Mouse (Mus musculus): Measurements from ENCODE around the gene Tomm20. TPM values are rescaled to one million over a fixed set of nuclear protein-coding genes. Genes with fewer than 3 reads are reported as not detected.
"Not testable (repeated sequence)": the region's sequence is repeated elsewhere in the genome, so short reads cannot be mapped to it uniquely, and the experiment has no call there.

Gene Tomm20
- total RNA-seq (2021) = 100 to 1,000 TPM; 188 to 205 TPM
- long read RNA-seq, experiment 1, full-length matches to known transcripts = 450 of 461 reads
- long read RNA-seq, experiment 1, partial matches to known transcripts = 1 of 461 reads
- long read RNA-seq, experiment 1, other reads (novel, unspliced or antisense) = 10 of 461 reads
- long read RNA-seq, experiment 2, full-length matches to known transcripts = 160 of 162 reads
- long read RNA-seq, experiment 2, partial matches to known transcripts = 0 of 162 reads
- long read RNA-seq, experiment 2, other reads (novel, unspliced or antisense) = 2 of 162 reads

DNA sequence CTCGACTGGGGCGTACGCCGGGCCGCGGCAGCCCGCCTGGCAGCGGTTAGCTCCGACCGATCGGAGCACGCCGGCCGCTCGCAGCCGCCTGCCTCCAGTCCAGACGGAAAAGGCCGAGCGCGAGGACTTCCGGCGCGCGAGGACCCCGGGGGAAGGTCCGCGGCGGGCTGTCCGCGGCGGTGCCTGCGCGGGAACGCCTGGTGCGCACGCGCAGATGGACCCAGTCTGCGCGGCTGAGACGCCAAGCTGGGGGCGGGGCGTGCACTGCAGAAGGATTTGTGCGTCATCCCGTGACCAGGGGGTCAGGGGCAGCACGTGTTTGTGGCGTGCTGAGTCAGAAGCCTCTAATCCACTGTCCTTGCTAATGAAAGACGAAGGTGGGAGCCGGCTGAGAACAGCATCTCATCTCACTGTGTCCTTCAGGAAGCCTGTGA, at the start of gene Tomm20:
Gene Tomm20, minus strand, starts transcription at position 115 of the 434 bp plus-strand sequence.
- peak; percentile 98 to 99 for DNase-seq

- DNase-seq = no peak
Observed at GRCm38 (mm10) chr8:126994506-126994905, 48.9 kb upstream of the Tomm20 start.

- no peak for DNase-seq
Observed at GRCm38 (mm10) chr8:126989363-126990153, 43.9 kb upstream of the Tomm20 start.

DNA sequence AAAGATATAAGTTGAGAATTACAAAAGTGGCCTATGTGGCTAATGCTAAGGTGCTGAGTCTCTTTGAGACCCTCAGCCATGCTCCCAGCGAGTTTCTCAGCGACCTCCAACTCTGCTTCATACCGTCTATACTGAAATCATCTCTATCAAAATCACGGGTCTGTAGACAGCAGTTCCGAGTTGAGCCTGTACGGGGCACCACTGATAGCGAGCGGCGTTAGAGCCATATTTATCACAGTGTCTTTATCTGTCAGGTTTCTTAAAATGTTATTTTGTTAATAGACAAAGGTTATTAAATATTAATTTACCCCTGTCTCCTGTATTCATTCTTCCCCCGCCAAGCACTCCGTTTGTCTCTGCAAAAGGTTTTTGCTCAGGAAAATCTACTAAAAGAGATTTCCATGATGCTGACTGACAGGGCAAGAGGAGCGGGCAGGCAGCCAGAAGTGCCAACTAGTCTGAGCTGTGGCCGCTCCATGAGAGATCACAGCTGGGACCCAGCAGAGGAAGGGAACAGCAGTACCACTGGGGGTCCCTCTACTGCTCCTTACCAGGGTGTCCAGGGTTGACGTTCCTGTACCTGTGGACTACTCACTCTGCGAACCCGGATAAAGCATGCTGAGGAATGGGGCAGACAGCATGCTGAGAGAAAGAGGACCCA, 42.8 kb upstream of the Tomm20 start:
- DNase-seq = no peak

- DNase-seq = peak; percentile 79 to 82
Observed at GRCm38 (mm10) chr8:126986495-126986894, 40.9 kb upstream of the Tomm20 start.

DNA sequence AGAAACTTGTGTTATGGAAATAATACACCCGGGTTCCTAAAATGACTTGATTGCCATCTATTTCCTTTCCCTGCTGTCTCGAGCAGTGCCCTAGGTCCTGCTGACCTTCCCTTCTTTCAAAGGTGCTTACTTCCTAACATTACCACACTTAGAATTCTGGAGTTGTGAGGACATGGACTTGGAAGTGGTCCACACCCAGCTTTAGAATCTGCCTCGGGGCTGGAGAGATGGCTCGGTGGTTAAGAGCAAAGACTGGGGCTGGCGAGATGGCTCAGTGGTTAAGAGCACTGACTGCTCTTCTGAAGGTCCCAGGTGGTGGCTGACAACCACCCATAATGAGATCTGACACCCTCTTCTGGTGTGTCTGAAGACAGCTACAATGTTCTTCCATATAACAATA, 34.4 kb upstream of the Tomm20 start:
- DNase-seq = no peak

DNA sequence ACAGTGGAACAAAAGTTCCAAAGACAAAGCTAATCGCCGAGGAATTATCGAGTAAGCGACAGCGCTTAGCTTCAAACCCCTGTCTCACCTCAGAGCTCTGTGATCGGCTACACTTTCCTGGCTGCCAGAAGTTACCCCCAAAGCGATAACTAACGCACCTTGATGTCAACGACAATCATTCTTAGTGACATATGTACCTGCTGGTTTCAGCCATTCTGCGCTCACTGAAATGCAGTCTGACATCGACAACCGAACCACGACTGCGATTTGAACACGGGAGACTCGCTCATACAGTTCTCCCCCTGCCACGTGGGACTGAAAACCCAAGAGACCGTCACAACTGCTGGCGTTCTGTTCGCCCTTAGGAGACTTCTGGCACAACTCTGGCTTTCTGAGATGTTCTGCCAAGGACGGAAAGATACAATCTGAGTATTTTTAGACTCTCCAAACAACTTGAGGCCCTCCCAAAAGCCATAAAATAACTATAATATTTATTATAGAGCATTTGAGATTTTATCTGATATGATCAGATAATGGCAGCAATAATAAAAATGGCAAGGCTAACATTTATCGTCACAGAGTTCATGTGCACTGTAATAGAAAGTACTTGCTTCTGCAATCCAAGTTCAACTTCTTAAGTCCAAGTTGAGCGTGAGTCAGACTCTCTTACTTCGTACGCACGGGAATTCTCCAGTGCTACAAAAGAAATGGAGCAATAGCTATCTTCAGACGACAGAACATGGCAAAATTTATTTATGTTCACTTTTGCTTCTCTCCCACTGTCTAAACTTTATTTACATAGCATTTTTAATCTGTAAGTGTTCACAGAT, 33.7 kb upstream of the Tomm20 start:
- peak; percentile 31 to 48 for DNase-seq

DNA sequence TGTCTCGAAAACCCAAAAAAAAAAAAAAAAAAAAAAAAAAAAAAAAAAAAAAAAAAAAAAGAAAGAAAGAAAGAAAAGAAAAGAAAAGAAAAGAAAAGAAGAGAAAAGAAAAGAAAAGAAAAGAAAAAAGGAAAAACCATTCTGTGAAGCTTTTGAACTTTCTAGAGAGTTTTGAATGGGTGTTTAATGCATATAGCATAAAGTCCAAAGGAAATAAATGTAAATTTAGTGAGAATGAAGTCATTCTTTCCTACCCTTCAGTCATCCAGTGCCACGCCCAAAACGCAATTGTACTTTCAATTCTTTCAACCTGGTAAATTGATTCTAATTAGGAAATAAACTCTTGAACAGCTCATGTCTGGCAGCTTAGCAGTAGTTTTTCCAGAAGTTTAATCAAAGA, 32.9 kb upstream of the Tomm20 start:
- DNase-seq = not testable (repeated sequence)

DNA sequence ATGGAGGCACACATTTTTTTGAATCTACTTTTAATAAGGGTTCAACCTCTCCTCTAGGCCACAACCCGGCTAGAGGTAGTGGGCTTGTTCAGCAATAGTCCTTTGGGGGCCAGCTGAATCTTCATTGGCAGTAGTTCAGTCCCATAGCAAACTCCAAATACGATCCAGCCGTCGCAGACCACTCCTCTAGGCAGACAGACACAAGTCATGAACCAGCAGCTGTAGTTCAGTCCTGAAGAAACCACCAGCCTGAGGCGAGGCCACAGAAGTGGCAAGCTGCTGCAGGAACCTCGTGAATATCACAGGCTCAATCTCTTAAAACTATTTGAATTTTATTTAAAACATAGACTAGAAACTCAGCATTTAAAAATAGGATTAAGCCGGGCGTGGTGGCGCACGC, 32.4 kb upstream of the Tomm20 start:
- no peak for DNase-seq

DNA sequence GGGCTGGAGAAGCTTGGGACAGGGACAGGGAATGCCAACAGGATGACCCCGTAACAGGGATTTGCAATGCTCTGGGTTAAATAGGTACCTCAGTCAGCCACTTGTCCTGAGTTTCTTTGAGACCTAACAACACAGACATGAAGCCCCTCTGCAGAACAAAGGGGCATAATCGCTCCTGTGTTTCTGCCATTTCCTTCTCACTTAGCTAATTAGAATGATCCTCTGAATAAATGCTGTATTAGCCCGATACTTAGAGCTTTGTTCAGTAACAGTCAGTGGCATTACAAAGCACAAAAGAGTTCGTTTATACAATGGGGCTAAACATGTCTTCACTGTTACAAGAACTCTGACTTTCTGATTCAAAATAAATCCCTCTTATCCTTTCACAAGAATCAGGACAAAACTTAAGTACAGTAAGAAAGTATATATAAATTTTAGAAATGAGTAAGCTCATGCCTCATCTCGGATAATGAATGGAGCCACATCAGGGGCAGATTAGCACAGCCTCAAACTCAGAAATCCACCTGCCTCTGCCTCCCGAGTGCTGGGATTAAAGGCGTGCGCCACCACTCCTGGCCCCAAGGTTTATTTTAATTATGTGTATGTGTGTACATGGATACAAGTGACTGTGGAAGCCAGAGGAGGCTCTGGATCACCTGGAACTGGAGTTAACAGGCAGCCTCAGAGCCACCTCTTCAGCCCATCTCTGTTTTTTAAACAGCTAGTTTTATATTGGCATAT, 31.1 kb upstream of the Tomm20 start:
- DNase-seq = no peak

GRCm38 (mm10) chr8:126975706-126976105, 30.1 kb upstream of the Tomm20 start:
- peak in 1 of 2 experiments; percentile 17 for DNase-seq

DNA sequence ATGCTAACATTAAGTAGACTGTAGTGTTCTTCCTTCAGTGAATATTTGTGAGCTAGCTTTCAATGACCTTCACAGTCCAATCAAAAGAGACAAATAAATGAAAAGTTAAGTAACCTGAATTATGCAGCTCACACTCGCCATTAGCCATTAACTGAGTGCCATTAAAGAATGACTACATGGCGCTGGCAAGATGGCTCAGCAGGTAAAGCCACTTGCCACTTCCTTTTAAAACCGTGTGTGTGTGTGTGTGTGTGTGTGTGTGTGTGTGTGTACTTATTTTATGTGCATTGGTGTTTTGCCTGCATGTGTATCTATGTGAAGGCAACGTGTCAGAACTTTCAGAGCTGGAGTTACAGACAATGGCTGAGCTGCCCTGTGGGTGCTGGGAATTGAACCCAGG, 28.9 kb upstream of the Tomm20 start:
- no peak for DNase-seq

GRCm38 (mm10) chr8:126973686-126974265, 28.1 kb upstream of the Tomm20 start:
- DNase-seq = no peak

DNA sequence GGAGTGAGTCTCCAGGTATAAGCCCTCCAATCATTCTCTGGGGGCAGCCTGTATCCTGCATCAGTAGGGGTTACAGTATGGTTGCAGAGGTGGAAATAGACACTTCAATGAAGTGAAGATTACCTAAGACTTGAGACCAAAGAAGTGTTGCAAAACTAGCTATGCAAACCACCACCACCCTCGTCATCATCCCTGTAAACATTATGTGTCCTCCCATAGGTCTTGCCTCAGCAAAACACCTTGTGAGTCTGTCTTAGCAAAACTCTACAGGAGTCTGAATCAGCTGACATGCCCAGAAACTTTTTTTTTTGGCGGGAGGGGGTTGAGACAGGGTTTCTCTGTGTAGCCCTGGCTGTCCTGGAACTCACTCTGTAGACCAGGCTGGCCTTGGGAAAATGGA, 27.0 kb upstream of the Tomm20 start:
- DNase-seq = no peak

DNA sequence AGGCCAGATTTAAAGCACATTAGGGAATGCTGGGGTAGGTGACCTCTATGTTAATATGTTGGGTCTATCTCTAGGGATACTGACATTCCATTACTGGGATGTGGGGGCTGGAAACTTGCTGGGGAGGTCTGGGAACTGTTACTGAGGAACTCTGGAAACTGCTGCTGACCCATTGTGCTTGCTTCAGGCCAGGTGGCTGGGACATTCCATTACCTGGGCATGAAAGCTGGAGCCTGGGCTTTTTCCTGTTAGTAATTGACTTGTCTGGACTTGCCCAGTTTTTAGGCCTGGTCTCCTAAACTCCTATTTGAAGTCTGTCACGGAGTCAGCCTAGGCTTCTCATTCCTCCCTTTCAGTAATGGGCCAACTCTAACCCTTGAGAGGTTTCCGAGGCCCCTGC, 26.5 kb upstream of the Tomm20 start:
- DNase-seq = no peak

GRCm38 (mm10) chr8:126971314-126971664, 25.6 kb upstream of the Tomm20 start:
- DNase-seq = no peak

DNA sequence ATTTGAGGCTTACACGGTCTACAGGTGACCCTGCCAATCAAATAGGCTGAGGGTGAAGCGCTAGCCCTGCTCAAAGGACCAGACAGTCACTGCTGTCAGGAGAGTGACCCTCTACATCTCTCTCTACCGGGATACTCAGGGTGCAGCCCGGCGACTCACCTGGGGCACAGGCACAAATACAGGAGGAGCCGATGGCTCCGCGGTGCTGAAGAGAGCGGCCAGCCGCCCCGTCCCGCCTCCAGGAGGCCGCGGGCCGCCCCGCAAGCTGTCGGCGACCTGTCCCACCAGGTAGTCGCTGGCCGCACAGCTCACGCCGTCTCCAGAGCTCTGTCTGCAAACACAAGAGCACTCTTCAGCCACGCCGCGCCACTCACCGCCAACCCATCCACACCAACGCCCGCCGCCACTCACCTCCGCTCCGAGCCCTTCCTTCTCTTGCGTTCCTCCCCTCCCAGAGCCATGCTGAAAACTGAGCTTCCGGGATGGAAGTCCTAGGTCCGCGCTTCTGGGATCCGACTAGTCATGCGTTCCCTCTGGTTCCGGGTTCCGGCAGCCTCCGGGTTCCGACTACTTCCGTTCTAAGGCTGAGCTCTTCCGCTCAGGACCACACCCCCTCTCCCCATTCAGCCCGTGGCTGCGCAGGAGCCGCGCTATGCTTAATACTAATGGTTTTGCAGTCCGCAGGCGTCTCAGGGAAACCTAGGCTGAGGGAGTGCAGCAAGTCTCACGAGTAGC, 25.1 kb upstream of the Tomm20 start, which contains the start of gene Rbm34:
Gene Rbm34, minus strand, starts transcription at position 493 of the 735 bp plus-strand sequence.
- DNase-seq = peak; percentile 93 to 94

DNA sequence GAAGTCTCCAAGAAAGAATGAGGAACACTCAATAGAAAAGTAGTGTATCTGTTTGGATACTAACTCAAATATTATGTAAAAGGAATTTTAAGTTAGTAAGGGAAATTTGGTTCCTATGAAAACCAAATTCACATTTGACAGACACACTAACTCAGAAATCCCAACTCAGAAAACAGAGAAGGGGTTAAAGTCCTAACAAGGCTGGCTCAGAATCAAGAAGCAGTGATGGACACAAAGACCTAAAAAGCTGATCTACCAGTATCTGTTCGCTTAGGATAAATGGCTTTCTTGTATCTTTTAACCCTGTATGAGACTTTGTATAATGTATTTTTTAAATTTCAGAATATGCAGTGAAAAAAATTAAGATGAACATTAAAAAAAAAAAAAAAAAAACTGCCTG, 23.9 kb upstream of the Tomm20 start:
- no peak for DNase-seq

- DNase-seq = no peak
Observed at GRCm38 (mm10) chr8:126968107-126968506, 22.5 kb upstream of the Tomm20 start.

DNA sequence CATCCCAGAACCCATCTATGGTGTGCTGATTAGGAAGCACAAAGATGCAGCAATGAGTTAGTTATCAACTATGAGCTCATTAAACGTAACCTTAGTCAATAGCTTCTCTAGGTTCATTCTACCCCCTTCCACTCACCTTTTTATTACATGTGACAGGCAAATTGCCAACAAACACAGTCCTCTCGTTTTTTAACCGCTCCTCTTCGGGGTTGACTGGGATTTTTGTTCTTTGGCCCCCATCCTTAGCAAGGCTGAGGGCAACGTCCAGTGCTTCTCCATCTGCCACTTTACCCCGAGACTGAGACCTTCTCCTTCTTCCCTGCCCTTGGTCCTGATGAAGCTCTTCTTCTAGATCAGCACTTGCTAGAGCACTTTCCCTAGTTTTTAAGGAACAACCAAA, 19.6 kb upstream of the Tomm20 start:
- no peak for DNase-seq
